Mouse (Mus musculus) embryonic fibroblast, embryonic 13.5 days (primary cell): ENCODE measurements around the gene Agbl4.

Experiments used
- CTCF ChIP-seq: IDR thresholded peaks from 2 replicates; pipeline ENCODE4 v1.5.1; 2011; ENCODE audit warnings: mild to moderate bottlenecking, control low read depth, low read length, moderate library complexity, borderline replicate concordance; ENCODE audit not compliant: insufficient read depth
- POLR2A ChIP-seq: IDR thresholded peaks from 2 replicates; pipeline ENCODE4 v1.6.1; 2011; ENCODE audit warnings: low read depth, mild to moderate bottlenecking, control low read depth, low read length, moderate library complexity

GRCm38 (mm10) chr4:111452192-111452591 is 1054.7 kb downstream of the Agbl4 start:
- TF ChIP-seq POLR2A (no peak), CTCF (no peak)
